Mouse (Mus musculus): Measurements from ENCODE around the gene Gsdme. TPM values are rescaled to one million over a fixed set of nuclear protein-coding genes. Genes with fewer than 3 reads are reported as not detected.

The Gsdme gene
- total RNA-seq, 2 experiments from 2014 or later = 1.6 to 2.4 TPM

DNA sequence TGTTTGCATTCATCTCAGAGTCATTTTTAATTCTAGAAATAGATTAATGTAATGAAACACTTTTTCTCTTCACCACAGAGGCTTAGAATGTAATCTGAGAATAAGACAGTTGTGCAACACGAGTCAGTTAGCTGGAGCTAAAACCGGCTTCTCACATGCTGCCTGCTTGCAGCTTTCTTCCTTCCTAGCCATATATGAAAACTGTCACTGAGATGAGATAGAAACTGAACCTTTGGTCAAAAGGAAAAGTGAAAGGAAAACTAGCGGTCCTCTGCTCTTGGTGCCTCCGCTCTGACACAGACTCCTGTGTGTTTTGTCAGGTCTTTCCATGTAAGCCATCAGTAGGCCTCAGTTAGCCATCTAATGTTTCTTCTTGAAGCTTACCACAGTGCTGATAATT is 75.7 kb downstream of the Gsdme start:
- no peak for DNase-seq

DNA sequence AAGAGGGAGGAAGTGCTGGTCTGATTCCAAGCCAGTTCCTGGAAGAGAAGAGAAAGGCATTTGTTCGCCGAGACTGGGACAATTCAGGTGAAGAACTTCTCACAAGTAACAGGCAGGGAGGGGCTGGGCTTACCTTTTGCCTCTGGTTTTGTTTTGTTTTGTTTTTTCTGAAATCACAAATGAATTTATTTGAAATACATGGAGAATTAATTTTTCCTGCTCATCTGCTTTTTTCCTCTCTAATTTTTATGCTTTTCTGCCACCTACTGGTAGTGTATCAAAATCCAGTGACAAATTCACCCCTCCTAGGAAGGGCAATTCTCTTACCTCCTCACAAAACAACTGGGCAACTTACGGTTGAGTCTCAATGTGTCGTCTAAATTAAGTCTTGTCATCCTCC is 83.5 kb downstream of the Gsdme start:
- peak in 1 of 2 experiments; percentile 4 for DNase-seq

- DNase-seq = no peak
Observed at GRCm38 (mm10) chr6:50175736-50176135, 87.9 kb downstream of the Gsdme start.

- DNase-seq = no peak
Observed at GRCm38 (mm10) chr6:50169771-50170170, 93.9 kb downstream of the Gsdme start.

DNA sequence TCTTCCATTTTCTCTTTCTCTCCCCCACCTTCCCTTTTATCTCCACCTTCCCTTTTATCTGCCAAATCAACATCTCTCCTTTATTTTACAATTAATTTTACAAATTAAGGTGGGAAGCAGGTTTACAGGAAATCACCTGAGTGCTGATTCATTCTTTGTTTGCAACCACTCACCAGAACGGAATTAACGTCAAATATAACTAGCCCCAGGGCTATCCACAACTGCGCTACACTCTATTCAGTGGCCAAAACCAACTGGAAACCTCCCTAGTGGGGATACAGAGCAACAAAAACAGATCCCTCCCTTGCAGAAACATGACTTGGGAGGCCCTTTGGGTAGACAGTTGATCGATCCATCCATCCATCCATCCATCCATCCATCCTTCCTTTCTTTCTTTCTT is 94.8 kb downstream of the Gsdme start:
- DNase-seq = no peak

DNA sequence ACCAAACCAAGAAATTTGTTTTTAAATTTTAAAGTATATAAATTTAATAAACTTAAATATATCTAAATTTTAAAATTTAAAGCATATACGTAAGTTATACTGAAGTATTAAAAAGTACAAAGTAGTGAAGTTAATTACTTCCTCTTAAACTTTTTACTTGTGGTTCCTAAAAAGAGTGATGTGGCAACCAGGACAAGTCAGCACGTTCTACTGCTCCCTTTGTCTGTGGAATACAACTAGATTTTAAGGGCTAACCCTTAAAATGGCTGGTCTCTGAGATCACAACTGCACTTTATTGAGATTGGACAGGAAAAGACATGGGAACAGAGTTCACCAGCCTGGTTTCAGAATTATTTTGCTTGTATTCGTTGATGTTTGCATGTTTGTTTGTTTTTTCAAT is 100.6 kb downstream of the Gsdme start:
- no peak for DNase-seq

- no peak for DNase-seq
Observed at GRCm38 (mm10) chr6:50159842-50160241, 103.8 kb downstream of the Gsdme start.

DNA sequence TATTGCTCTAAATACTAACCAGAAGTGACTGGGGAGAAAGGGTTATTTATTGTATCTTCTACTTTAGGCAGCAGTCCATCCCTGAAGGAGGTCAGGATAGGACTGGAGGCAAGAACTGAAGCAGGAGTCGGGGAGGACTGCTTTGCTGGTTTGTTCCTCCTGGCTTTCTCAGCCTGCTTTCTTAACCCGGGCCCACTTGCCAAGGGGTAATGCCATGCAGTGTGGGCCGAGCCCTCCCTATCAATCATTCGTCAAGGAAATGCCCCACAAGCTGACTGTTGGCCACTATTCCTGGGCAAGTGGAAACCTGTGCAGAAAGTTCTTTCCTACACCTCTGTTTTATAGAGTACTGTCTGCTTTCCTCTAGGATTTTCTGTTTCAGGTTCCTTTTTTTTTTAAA is 114.3 kb downstream of the Gsdme start:
- no peak for DNase-seq

- DNase-seq = no peak
Observed at GRCm38 (mm10) chr6:50146158-50146557, 117.5 kb downstream of the Gsdme start.

DNA sequence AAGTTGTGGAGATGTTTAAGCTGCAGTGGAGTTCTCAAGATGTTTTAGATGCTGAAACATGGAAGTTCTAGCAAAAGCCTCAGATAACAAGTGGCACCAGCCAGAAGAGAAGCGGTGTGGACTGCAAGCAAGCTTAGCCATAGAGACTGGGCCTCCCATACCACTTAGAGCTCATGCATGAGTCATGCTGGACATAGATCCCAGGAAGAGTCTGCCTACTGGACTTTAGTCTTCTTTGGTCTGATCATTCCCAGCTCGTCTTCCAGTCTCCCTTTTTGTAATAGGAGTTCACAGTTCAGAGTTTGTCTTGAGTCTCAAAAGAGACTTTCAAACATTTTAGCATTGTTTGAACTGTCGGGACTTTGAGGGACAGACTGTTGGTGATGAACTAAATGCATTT is 124.1 kb downstream of the Gsdme start:
- no peak for DNase-seq

Other genes with a start within 250 kb of the Gsdme start
- gene Mpp6, start 153.6 kb downstream of the Gsdme start, total RNA-seq (2021) = 10 to 100 TPM; 31.7 to 33.3 TPM
- 10 to 100 TPM; 64.3 to 73.1 TPM for gene Osbpl3, start 192.3 kb upstream of the Gsdme start, total RNA-seq (2021)